Mouse (Mus musculus) lung, postnatal 0 days (tissue): ENCODE results near the gene Safb. TPM values are rescaled to one million over a fixed set of nuclear protein-coding genes. Genes with fewer than 3 reads are reported as not detected.

ENCODE experiments used
- ATAC-seq: fragments of 200-750 bp; cut with Nextera tagmentation; 2 replicates; pipeline ENCODE4 v1.8.0; 2017; ENCODE audit warnings: moderate library complexity
- DNase-seq: peaks from one replicate; pipeline ENCODE4 v3.0.0-alpha.2; 2016; ENCODE audit warnings: low spot score
- H3K27ac ChIP-seq: fragments of 300-500 bp; sonication (generic); 2 replicates; pipeline ENCODE4 v1.5.1; 2014; ENCODE audit warnings: antibody characterized with exemption, mild to moderate bottlenecking, low read length, mixed read lengths
- H3K27me3 ChIP-seq: fragments of 300-500 bp; sonication (generic); replicated peaks from 2 replicates; pipeline ENCODE4 v1.6.1; 2014; ENCODE audit warnings: low read length, mixed read lengths; ENCODE audit not compliant: insufficient read depth
- H3K36me3 ChIP-seq: fragments of 300-500 bp; sonication (generic); 2 replicates; pipeline ENCODE4 v1.6.1; 2014; ENCODE audit warnings: low read length, mixed read lengths; ENCODE audit not compliant: insufficient read depth
- H3K4me1 ChIP-seq: fragments of 300-500 bp; sonication (generic); 2 replicates; pipeline ENCODE4 v1.6.1; 2014; ENCODE audit warnings: antibody characterized with exemption, low read depth, low read length, mixed read lengths; ENCODE audit not compliant: insufficient read depth
- H3K4me2 ChIP-seq: fragments of 300-500 bp; sonication (generic); replicated peaks from 2 replicates; pipeline ENCODE4 v1.6.1; 2014; ENCODE audit warnings: low read depth, mild to moderate bottlenecking, low read length, moderate library complexity, mixed read lengths
- H3K4me3 ChIP-seq: fragments of 300-500 bp; sonication (generic); 2 replicates; pipeline ENCODE4 v1.5.1; 2014; ENCODE audit warnings: low read depth, low read length
- H3K9ac ChIP-seq: fragments of 300-500 bp; sonication (generic); replicated peaks from 2 replicates; pipeline ENCODE4 v1.6.1; 2014; ENCODE audit warnings: low read depth, mild to moderate bottlenecking
- H3K9me3 ChIP-seq: fragments of 300-500 bp; sonication (generic); 2 replicates; pipeline ENCODE4 v1.6.1; 2016; ENCODE audit warnings: low read length, mixed read lengths
- CTCF ChIP-seq: IDR thresholded peaks from 2 replicates; pipeline ENCODE4 v1.5.1; 2016; ENCODE audit warnings: antibody characterized with exemption, mild to moderate bottlenecking
- EP300 ChIP-seq: IDR thresholded peaks from 2 replicates; pipeline ENCODE4 v1.6.1; 2016; ENCODE audit warnings: antibody characterized with exemption, mild to moderate bottlenecking, control low read depth
- WGBS: fragments of 180-500 bp; shearing (Covaris S2); extraction: QIAGEN DNeasy Blood & Tissue Kit; methylation state at CpG from one replicate; pipeline ENCODE4 v1.1.7; 2014; 5-methylcytosine and 5-hydroxymethylcytosine counted together
- polyA plus RNA-seq: library from polyadenylated mRNA; unstranded; fragments of >200 nt; fragmentation: Nextera tagmentation; extraction: Ambion mirVana; gene quantifications from 2 replicates; pipeline ENCODE4 v1.2.1, GENCODE M21; 2015

Safb gene
- polyA plus RNA-seq, 1 experiment from 2014 or later, result 43.4 TPM

- Histone ChIP-seq H3K4me3 (no peak overlapping the region), H3K9me3 (no peaks in the 10 kb centered on the region), H3K27ac (no peak overlapping the region), H3K4me2 (no peak overlapping the region), H3K36me3 (peaks cover 28% of the 10 kb centered on the region; the same call in 1 of the 2 replicates), H3K27me3 (no peaks in the 10 kb centered on the region), H3K9ac (no peak overlapping the region), H3K4me1 (no peaks in the 10 kb centered on the region)
- TF ChIP-seq EP300 (no peak), CTCF (no peak)
- no peak for DNase-seq
- 62% methylated on average over 3 of the region's 3 CpGs for whole genome bisulfite sequencing
- ATAC-seq, result no peak
These were observed 25.2 kb upstream of the Safb start for GRCm38 (mm10) chr17:56559386-56559785.

DNA sequence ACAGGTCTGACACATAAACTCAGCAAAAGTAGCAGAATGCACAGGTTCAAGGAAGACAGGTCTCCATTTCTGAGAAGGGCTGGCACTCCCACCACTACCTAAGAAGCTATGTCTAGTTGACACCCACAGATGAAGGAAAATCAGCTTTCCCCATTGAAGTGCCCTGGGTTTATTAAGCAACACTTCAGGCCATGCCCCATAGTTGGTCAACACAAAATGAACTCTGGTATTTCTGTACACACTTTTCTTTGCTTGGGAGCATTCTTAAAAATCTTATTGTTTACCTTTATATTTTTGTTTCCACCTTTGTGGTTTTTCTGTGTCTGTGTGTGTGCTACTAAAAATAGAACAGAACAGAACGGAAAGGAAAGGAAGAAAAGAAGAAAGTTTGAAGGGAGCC is 24.5 kb upstream of the Safb start:
- 17% methylated on average over 1 of the region's 1 CpGs for WGBS
- Histone ChIP-seq H3K27me3 (no peaks in the 10 kb centered on the region), H3K4me2 (no peak overlapping the region), H3K9me3 (no peaks in the 10 kb centered on the region), H3K27ac (no peak overlapping the region), H3K4me1 (no peaks in the 10 kb centered on the region), H3K36me3 (peaks cover 32% of the 10 kb centered on the region; the same call in 1 of the 2 replicates), H3K9ac (no peak overlapping the region), H3K4me3 (no peak overlapping the region)
- ATAC-seq (0 out of 2 replicates have a peak, but pooled peaks have one; percentile 15), DNase-seq (peak; percentile 53)
- no peak for TF ChIP-seq CTCF
- no peak for TF ChIP-seq EP300

DNA sequence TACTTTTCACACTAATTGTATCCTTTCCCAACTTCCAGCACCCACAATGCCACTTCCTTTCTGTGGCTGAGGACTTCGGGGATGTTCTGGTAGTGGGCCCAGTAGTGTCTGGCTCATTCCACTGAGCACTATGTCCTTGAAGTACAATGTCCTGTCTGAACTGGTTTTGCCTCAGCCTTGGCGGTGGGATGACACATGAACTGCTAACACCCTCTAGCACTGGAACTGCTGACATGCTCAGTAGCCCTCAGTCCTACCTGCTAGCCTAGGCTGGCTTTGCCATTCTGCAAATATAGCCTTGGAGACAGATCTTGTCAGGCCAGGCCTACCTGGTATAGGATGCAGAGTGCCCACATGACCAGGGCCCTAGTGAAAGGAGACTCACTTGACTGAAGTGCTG is 22.8 kb upstream of the Safb start:
- peaks cover 49% of the 10 kb centered on the region for H3K36me3 ChIP-seq
- no peak overlapping the region for H3K4me3 ChIP-seq
- no peak overlapping the region for H3K9ac ChIP-seq
- no peaks in the 10 kb centered on the region for H3K9me3 ChIP-seq
- no peak for DNase-seq
- TF ChIP-seq EP300 (no peak), CTCF (no peak)
- no peaks in the 10 kb centered on the region for H3K4me1 ChIP-seq
- no peak overlapping the region for H3K4me2 ChIP-seq
- no peak for ATAC-seq
- no peaks in the 10 kb centered on the region for H3K27me3 ChIP-seq
- H3K27ac ChIP-seq, result no peak overlapping the region
- 91% methylated on average over 2 of the region's 2 CpGs for WGBS

DNA sequence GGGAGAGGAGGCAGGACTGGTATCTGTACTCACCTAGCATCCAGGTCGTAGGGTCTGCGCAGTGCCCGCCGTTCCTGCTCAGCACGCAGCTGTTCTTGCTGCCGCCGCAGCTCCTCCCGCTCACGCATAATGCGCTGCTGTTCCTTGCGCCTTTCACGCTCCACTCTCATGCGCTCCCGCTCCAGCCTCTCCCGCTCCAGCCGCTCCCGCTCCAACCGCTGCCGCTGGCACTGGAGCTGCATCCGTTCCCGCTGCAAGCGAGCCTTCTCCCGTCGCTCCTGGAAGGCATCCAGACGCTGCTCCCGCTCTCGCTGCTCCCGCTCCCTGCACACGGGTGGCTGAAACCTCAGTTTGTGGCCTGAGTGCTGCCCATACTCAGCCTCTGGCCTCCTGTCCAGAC is 18.3 kb upstream of the Safb start:
- WGBS, result 91% methylated on average over 29 of the region's 29 CpGs
- no peak for DNase-seq
- TF ChIP-seq CTCF, result no peak
- TF ChIP-seq EP300, result no peak

DNA sequence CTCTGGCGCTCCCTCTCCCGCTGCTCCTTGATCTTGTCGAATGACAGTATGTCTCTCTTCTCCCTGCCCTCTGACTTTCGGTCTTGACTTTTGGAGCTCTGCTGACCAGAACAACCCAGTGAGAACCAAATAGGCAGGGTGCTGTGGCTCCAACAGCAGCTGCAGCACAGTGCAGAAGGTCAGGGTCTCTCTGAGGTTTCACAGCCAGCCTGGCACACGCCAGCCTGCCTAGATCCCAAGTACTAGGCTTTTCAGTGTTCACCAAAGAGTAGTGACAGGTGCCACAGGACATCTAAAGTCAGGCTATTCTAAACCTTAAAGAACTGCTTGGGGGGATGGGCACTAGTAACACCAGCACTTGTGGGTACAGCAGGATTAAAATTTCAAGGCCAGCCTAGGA is 17.7 kb upstream of the Safb start:
- ATAC-seq, result no peak
- 85% methylated on average over 5 of the region's 5 CpGs for WGBS
- H3K4me2 ChIP-seq, result no peak overlapping the region

More for the DNA sequence above, 18.3 kb upstream of the Safb start:
- ATAC-seq, result no peak
- H3K4me3 ChIP-seq, result no peak overlapping the region
- H3K36me3 ChIP-seq, result peaks cover 75% of the 10 kb centered on the region
- no peaks in the 10 kb centered on the region for H3K27me3 ChIP-seq
- no peak overlapping the region for H3K4me2 ChIP-seq
- no peak overlapping the region for H3K27ac ChIP-seq
- no peaks in the 10 kb centered on the region for H3K9me3 ChIP-seq
- H3K4me1 ChIP-seq, result no peaks in the 10 kb centered on the region
- no peak overlapping the region for H3K9ac ChIP-seq

GRCm38 (mm10) chr17:56567370-56567769 is 17.3 kb upstream of the Safb start:
- Histone ChIP-seq H3K9ac (no peak overlapping the region), H3K36me3 (peaks cover 73% of the 10 kb centered on the region), H3K27ac (no peak overlapping the region), H3K4me3 (no peak overlapping the region), H3K4me1 (no peaks in the 10 kb centered on the region), H3K27me3 (no peaks in the 10 kb centered on the region), H3K9me3 (no peaks in the 10 kb centered on the region), H3K4me2 (no peak overlapping the region)
- TF ChIP-seq EP300 (no peak), CTCF (no peak)
- WGBS, result 88% methylated on average over 4 of the region's 4 CpGs
- no peak for ATAC-seq
- DNase-seq, result no peak

More for the DNA sequence above, 17.7 kb upstream of the Safb start:
- H3K4me3 ChIP-seq, result no peak overlapping the region
- no peak for DNase-seq
- TF ChIP-seq CTCF (no peak), EP300 (no peak)
- no peaks in the 10 kb centered on the region for H3K27me3 ChIP-seq
- H3K27ac ChIP-seq, result no peak overlapping the region
- H3K4me1 ChIP-seq, result no peaks in the 10 kb centered on the region
- no peaks in the 10 kb centered on the region for H3K9me3 ChIP-seq
- H3K36me3 ChIP-seq, result peaks cover 74% of the 10 kb centered on the region
- no peak overlapping the region for H3K9ac ChIP-seq

- TF ChIP-seq CTCF, result no peak
- TF ChIP-seq EP300, result no peak
- no peak overlapping the region for H3K9ac ChIP-seq
- no peaks in the 10 kb centered on the region for H3K9me3 ChIP-seq
- H3K4me2 ChIP-seq, result no peak overlapping the region
- DNase-seq, result no peak
- no peak overlapping the region for H3K27ac ChIP-seq
- H3K4me1 ChIP-seq, result no peaks in the 10 kb centered on the region
- peaks cover 62% of the 10 kb centered on the region for H3K36me3 ChIP-seq
- ATAC-seq, result no peak
- no peak overlapping the region for H3K4me3 ChIP-seq
- 86% methylated on average over 4 of the region's 4 CpGs for WGBS
- no peaks in the 10 kb centered on the region for H3K27me3 ChIP-seq
These were observed 14.3 kb upstream of the Safb start for GRCm38 (mm10) chr17:56570287-56570686.
